Comparison of ENCODE assay signal across 15 mouse cellular contexts in the genomic region with DNA sequence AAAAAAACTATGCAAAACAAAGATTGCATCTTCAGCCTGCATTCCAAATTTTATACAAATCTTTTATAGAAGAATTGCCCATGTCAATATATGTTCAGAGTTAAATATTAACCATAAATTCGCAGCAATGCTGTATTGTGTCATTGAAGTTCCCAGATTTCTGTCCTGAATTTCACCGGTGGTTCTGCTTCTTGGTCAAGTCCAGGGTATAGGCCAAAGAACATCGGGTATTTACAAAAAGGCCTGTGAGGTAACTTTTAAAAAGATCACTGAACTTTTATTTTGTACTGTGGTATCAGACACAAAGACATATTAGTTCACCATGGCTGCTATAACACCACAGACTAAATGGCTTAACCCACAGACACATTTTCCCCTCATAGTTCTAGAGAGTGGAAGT.
"Had no signal": no experiment of that assay in that cellular context is flagged by ENCODE, and none has a peak within 500 bp of the region (broad histone marks: within the 10 kb centered on the region; RNA-seq: fewer than 3 reads in every experiment).

No protein-coding gene starts in this region.

- H3K36me3 ChIP-seq: neural tube, embryonic 15.5 days; stomach, embryonic 15.5 days had no signal

- H3K9me3 ChIP-seq: neural tube, embryonic 15.5 days; stomach, embryonic 15.5 days had no signal

- DNase-seq: retina, postnatal 1 day; right cerebral cortex, adult 18-20 months; right cerebral cortex, postnatal 14 days; right cerebral cortex, postnatal 25 days; right cerebral cortex, postnatal 4 days; spleen, adult 18-20 months; thymus, adult 18-20 months; thymus, adult 2 months; thymus, postnatal 14 days; thymus, postnatal 25 days; thymus, postnatal 36 days; thymus, postnatal 4 days had no signal

- H3K27me3 ChIP-seq: neural tube, embryonic 15.5 days; stomach, embryonic 15.5 days had no signal

- H3K27ac ChIP-seq: neural tube, embryonic 15.5 days; stomach, embryonic 15.5 days; stomach, postnatal 0 days had no signal

- H3K4me2 ChIP-seq: neural tube, embryonic 15.5 days had no signal

- H3K9ac ChIP-seq: neural tube, embryonic 15.5 days; stomach, embryonic 15.5 days had no signal

- H3K4me1 ChIP-seq: neural tube, embryonic 15.5 days; stomach, embryonic 15.5 days had no signal

- H3K4me3 ChIP-seq: neural tube, embryonic 15.5 days; stomach, embryonic 15.5 days had no signal
